Mouse (Mus musculus) limb, embryonic 11.5 days (tissue): Measurements from ENCODE around the gene Plxnc1. TPM values are rescaled to one million over a fixed set of nuclear protein-coding genes. Genes with fewer than 3 reads are reported as not detected.

ENCODE experiments used
- ATAC-seq: fragments of 200-750 bp; cut with Nextera tagmentation; 2 replicates; pipeline ENCODE4 v1.8.0; 2017; ENCODE audit warnings: low read depth; ENCODE audit not compliant: insufficient number of reproducible peaks, low FRiP score, low TSS enrichment
- DNase-seq: peaks from one replicate; pipeline ENCODE4 v3.0.0-alpha.2; 2015; ENCODE audit warnings: low spot score
- H3K27ac ChIP-seq: fragments of 300-500 bp; sonication (generic); replicated peaks from 2 replicates; pipeline ENCODE4 v1.5.1; 2014; ENCODE audit warnings: low read depth, mild to moderate bottlenecking, low read length
- H3K27me3 ChIP-seq: fragments of 300-500 bp; sonication (generic); 2 replicates; pipeline ENCODE4 v1.6.1; 2014; ENCODE audit warnings: mild to moderate bottlenecking, low read length, mixed read lengths; ENCODE audit not compliant: control insufficient read depth, insufficient read depth
- H3K36me3 ChIP-seq: fragments of 300-500 bp; sonication (generic); 2 replicates; pipeline ENCODE4 v1.6.1; 2014; ENCODE audit warnings: mild to moderate bottlenecking, low read length, moderate library complexity, mixed read lengths; ENCODE audit not compliant: control insufficient read depth, insufficient read depth
- H3K4me1 ChIP-seq: fragments of 300-500 bp; sonication (generic); 2 replicates; pipeline ENCODE4 v1.6.1; 2014; ENCODE audit warnings: low read length, mixed read lengths; ENCODE audit not compliant: control insufficient read depth, insufficient read depth
- H3K4me2 ChIP-seq: fragments of 300-500 bp; sonication (generic); 2 replicates; pipeline ENCODE4 v1.6.1; 2014; ENCODE audit warnings: low read depth, mild to moderate bottlenecking, moderate library complexity; ENCODE audit not compliant: severe bottlenecking
- H3K4me3 ChIP-seq: fragments of 300-500 bp; sonication (generic); 2 replicates; pipeline ENCODE4 v1.5.1; 2014; ENCODE audit warnings: low read depth, low read length
- H3K9ac ChIP-seq: fragments of 300-500 bp; sonication (generic); 2 replicates; pipeline ENCODE4 v1.6.1; 2014; ENCODE audit warnings: mild to moderate bottlenecking, low read length
- H3K9me3 ChIP-seq: fragments of 300-500 bp; sonication (generic); 2 replicates; pipeline ENCODE4 v1.6.1; 2016; ENCODE audit warnings: low read length; ENCODE audit not compliant: control insufficient read depth
- WGBS: fragments of 180-500 bp; shearing (Covaris S2); extraction: QIAGEN DNeasy Blood & Tissue Kit; methylation state at CpG from one replicate; pipeline ENCODE4 v1.1.7; 2014; 5-methylcytosine and 5-hydroxymethylcytosine counted together
- polyA plus RNA-seq: library from polyadenylated mRNA; unstranded; fragments of >200 nt; fragmentation: Nextera tagmentation; extraction: Ambion mirVana; gene quantifications from 2 replicates; pipeline ENCODE4 v1.2.1, GENCODE M21; 2014

The Plxnc1 gene
- polyA plus RNA-seq, 1 experiment from 2014 or later, result 0.81 TPM

- DNase-seq, result no peak
- WGBS, result 62% methylated on average over 2 of the region's 2 CpGs
Measured at GRCm38 (mm10) chr10:94799485-94800239, 145.0 kb downstream of the Plxnc1 start.

GRCm38 (mm10) chr10:94798128-94798527 lies 146.5 kb downstream of the Plxnc1 start:
- 75% methylated on average over 5 of the region's 5 CpGs for WGBS
- ATAC-seq (no peak), DNase-seq (no peak)
- H3K27ac ChIP-seq, result no peak overlapping the region
- H3K9ac ChIP-seq, result no peak overlapping the region
- no peaks in the 10 kb centered on the region for H3K36me3 ChIP-seq
- H3K4me2 ChIP-seq, result no peak overlapping the region
- H3K4me3 ChIP-seq, result no peak overlapping the region
- H3K27me3 ChIP-seq, result no peaks in the 10 kb centered on the region
- no peaks in the 10 kb centered on the region for H3K4me1 ChIP-seq
- no peaks in the 10 kb centered on the region for H3K9me3 ChIP-seq

More at GRCm38 (mm10) chr10:94799485-94800239, 145.0 kb downstream of the Plxnc1 start:
- no peak overlapping the region for H3K9ac ChIP-seq
- H3K27me3 ChIP-seq, result no peaks in the 10 kb centered on the region
- H3K27ac ChIP-seq, result no peak overlapping the region
- no peak overlapping the region for H3K4me3 ChIP-seq
- H3K36me3 ChIP-seq, result no peaks in the 10 kb centered on the region
- ATAC-seq, result no peak
- H3K4me2 ChIP-seq, result no peak overlapping the region
- no peaks in the 10 kb centered on the region for H3K4me1 ChIP-seq
- H3K9me3 ChIP-seq, result no peaks in the 10 kb centered on the region

- no peak for DNase-seq
- ATAC-seq, result no peak
- Histone ChIP-seq H3K9ac (no peak overlapping the region), H3K27me3 (no peaks in the 10 kb centered on the region), H3K36me3 (no peaks in the 10 kb centered on the region), H3K4me3 (no peak overlapping the region), H3K4me2 (no peak overlapping the region), H3K27ac (no peak overlapping the region), H3K9me3 (no peaks in the 10 kb centered on the region), H3K4me1 (no peaks in the 10 kb centered on the region)
- WGBS, result 90% methylated on average over 5 of the region's 5 CpGs
Measured at GRCm38 (mm10) chr10:94794666-94795244, 149.9 kb downstream of the Plxnc1 start.

- H3K27me3 ChIP-seq, result no peaks in the 10 kb centered on the region
- DNase-seq (no peak), ATAC-seq (no peak)
- WGBS, result 93% methylated on average over 3 of the region's 3 CpGs
- H3K9ac ChIP-seq, result no peak overlapping the region
- no peaks in the 10 kb centered on the region for H3K4me1 ChIP-seq
- H3K4me2 ChIP-seq, result no peak overlapping the region
- H3K36me3 ChIP-seq, result no peaks in the 10 kb centered on the region
- H3K4me3 ChIP-seq, result no peak overlapping the region
- no peak overlapping the region for H3K27ac ChIP-seq
- H3K9me3 ChIP-seq, result no peaks in the 10 kb centered on the region
Measured at GRCm38 (mm10) chr10:94793914-94794313, 150.7 kb downstream of the Plxnc1 start.

GRCm38 (mm10) chr10:94789205-94789604 lies 155.4 kb downstream of the Plxnc1 start:
- ATAC-seq, result no peak

GRCm38 (mm10) chr10:94780618-94781262 lies 163.9 kb downstream of the Plxnc1 start:
- H3K9me3 ChIP-seq, result no peaks in the 10 kb centered on the region
- no peaks in the 10 kb centered on the region for H3K4me1 ChIP-seq
- H3K27ac ChIP-seq, result no peak overlapping the region
- DNase-seq (no peak), ATAC-seq (no peak)
- H3K4me3 ChIP-seq, result no peak overlapping the region
- no peak overlapping the region for H3K9ac ChIP-seq
- no peak overlapping the region for H3K4me2 ChIP-seq
- no peaks in the 10 kb centered on the region for H3K27me3 ChIP-seq
- 90% methylated on average over 3 of the region's 3 CpGs for WGBS
- H3K36me3 ChIP-seq, result no peaks in the 10 kb centered on the region

More at GRCm38 (mm10) chr10:94789205-94789604, 155.4 kb downstream of the Plxnc1 start:
- no peak overlapping the region for H3K9ac ChIP-seq
- WGBS, result 87% methylated on average over 3 of the region's 3 CpGs
- no peak overlapping the region for H3K27ac ChIP-seq
- DNase-seq, result no peak
- no peaks in the 10 kb centered on the region for H3K36me3 ChIP-seq
- H3K4me2 ChIP-seq, result no peak overlapping the region
- no peak overlapping the region for H3K4me3 ChIP-seq
- H3K9me3 ChIP-seq, result no peaks in the 10 kb centered on the region
- no peaks in the 10 kb centered on the region for H3K4me1 ChIP-seq
- H3K27me3 ChIP-seq, result no peaks in the 10 kb centered on the region

- DNase-seq, result no peak
- H3K36me3 ChIP-seq, result no peaks in the 10 kb centered on the region
- no peak overlapping the region for H3K4me2 ChIP-seq
- H3K27me3 ChIP-seq, result no peaks in the 10 kb centered on the region
- no peaks in the 10 kb centered on the region for H3K9me3 ChIP-seq
- no peaks in the 10 kb centered on the region for H3K4me1 ChIP-seq
- ATAC-seq, result no peak
- no peak overlapping the region for H3K9ac ChIP-seq
- no peak overlapping the region for H3K27ac ChIP-seq
- H3K4me3 ChIP-seq, result no peak overlapping the region
- WGBS, result 93% methylated on average over 4 of the region's 4 CpGs
Measured at GRCm38 (mm10) chr10:94779319-94779718, 165.3 kb downstream of the Plxnc1 start.

- 89% methylated on average over 3 of the region's 3 CpGs for WGBS
- ATAC-seq, result no peak
- Histone ChIP-seq H3K9me3 (no peaks in the 10 kb centered on the region), H3K4me2 (no peak overlapping the region), H3K27me3 (no peaks in the 10 kb centered on the region), H3K4me1 (no peaks in the 10 kb centered on the region), H3K9ac (no peak overlapping the region), H3K4me3 (no peak overlapping the region), H3K27ac (no peak overlapping the region), H3K36me3 (no peaks in the 10 kb centered on the region)
- DNase-seq, result no peak
Measured at GRCm38 (mm10) chr10:94777576-94777975, 167.1 kb downstream of the Plxnc1 start.
